Mouse (Mus musculus) Patski (cell line): ENCODE results near the gene Fgfr2. TPM values are rescaled to one million over a fixed set of nuclear protein-coding genes. Genes with fewer than 3 reads are reported as not detected.

Source experiments
- ATAC-seq: fragments of 100-300 bp; one replicate; pipeline ENCODE4 v1.8.0; 2021
- CTCF ChIA-PET: fragments of 350-600 bp; sonication (Branson Sonifier 250); formaldehyde crosslinking; loops from one replicate; lab custom pipeline; 2022; ENCODE audit warnings: inconsistent platforms; lab: Charles Lee
- POLR2A ChIA-PET: fragments of 350-600 bp; sonication (Branson Sonifier 250); formaldehyde crosslinking; loops from one replicate; lab custom pipeline; 2022; ENCODE audit warnings: antibody characterized with exemption, inconsistent platforms; lab: Charles Lee
- DNase-seq: peaks from one replicate; pipeline ENCODE4 v3.0.0-alpha.2; 2011; ENCODE audit warnings: low read depth, low spot score
- H3K27me3 ChIP-seq: fragments of 371-371 bp; one replicate; pipeline ENCODE4 v1.5.1; 2021
- CTCF ChIP-seq: fragments of 100-300 bp; IDR thresholded peaks from one replicate; pipeline ENCODE4 v1.5.1; 2021
- in situ Hi-C: fragments of 300-500 bp; cut with MboI; formaldehyde crosslinking; loops from 3 replicates; pipeline ENCODE4 v1.11.1; 2018; ENCODE audit warnings: low pct_unique_long_range_greater_than_20kb, mixed read lengths
- polyA plus RNA-seq: library from polyadenylated mRNA; unstranded; gene quantifications from one replicate; pipeline ENCODE4 v1.2.3, GENCODE M21; 2021

Gene Fgfr2
- polyA plus RNA-seq, 1 experiment from 2014 or later: 48.8 TPM

DNA sequence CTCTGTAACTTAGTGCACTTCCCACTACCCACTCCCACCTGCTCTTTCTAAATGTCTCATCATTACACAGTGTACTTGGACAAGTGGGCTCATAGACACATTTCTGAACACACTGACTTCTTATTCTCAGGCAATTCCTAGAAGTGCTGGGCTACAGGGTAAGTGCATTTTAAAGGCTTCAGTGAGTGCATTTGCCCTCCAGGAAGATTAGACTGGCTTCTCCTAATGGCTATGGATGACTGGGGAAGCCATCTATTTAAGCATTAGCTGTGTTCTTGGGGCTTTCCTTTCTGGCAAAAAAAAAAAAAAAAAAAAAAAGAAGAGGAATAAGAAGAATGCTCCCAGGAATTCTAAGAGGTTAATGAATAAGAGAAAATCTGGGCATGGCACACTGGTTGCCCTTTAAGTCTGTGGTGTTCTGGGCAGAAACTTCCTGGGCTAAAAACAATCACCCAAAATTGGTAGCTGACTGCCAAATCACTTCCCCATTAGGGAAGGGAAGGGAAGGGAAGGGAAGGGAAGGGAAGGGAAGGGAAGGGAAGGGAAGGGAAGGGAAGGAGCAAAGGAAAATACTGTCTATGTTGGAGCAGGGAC, 729.5 kb downstream of the Fgfr2 start:
- DNase-seq (peak; percentile 83), ATAC-seq (peak; percentile 91)
- TF ChIP-seq CTCF: no peak
- ChIA-PET POLR2A (interaction anchor here (0.6 kb wide), 3 partner anchors 22 to 180 kb away, joined by 3 to 4 read pairs (median 3); no protein-coding TSS in a partner anchor), CTCF (interaction anchor here (0.7 to 0.9 kb wide), 3 partner anchors 63 to 78 kb away, joined by 3 read pairs; no protein-coding TSS in a partner anchor)
- no peaks in the 10 kb centered on the region for H3K27me3 ChIP-seq
- in situ Hi-C loops: no loop called here

DNA sequence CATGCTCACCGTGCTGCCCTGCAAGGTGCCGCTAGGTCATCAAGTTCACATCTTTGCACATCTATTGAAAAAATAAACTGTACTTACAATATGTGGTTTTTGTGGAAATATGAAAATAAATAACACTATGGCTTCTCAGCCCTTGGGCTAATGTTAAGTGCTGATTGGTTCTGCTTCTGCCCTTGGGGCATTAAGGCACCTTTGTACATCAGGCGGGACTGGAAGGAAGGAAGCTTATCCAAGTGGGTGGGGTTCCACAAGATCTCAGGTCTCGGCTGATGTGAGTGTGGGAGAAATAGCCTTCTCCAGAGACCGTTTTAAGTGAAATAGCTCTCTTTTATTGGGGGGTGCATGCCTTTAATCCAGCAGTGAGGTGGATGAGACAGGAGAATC, 730.1 kb downstream of the Fgfr2 start:
- in situ Hi-C loops: no loop called here
- no peak for TF ChIP-seq CTCF
- DNase-seq (no peak), ATAC-seq (no peak)
- CTCF ChIA-PET: interaction anchor here (0.8 to 2.0 kb wide), 3 partner anchors 10 to 77 kb away, joined by 3 to 4 read pairs (median 3); no protein-coding TSS in a partner anchor
- POLR2A ChIA-PET: no interaction called here
- no peaks in the 10 kb centered on the region for H3K27me3 ChIP-seq

DNA sequence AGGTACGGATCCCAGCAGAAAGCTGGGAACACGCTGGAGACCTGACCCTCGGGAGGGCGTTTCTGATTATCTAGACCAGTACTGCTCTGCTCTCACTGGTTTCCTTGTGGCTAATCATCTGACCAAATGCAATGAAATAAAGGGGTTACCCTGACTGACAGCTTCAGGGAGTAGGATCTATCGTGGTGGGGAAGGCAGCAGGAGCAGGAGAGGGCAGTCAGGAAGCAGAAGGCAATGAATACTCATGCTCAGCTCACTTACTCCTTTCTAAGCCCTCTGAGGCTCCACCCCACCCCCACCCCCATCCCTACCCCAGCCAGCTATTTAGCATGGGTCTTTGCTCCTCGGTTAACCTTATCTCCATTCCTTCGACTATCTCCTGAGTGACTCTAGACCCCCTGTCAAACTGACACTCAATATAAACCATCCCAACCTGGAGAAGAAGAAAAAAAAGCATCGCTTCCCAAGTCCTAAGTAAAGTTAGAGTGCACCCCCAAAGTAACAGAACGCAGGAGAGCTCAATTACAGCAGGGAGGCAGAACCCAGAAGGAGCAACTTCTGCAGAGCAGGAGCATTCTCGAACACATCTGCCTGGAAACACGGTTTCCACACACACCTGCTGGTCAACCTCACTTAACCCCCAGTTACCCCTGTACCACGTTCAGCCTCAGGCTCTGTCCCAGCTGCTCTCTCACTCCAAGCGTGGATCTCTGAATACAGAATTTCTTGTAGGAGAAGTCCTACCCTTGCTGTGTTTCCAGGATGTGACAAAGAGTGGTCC, 730.7 kb downstream of the Fgfr2 start:
- TF ChIP-seq CTCF: no peak
- POLR2A ChIA-PET: no interaction called here
- CTCF ChIA-PET: interaction anchor here (0.8 to 2.0 kb wide), 2 partner anchors 9 to 61 kb away, joined by 3 to 4 read pairs; no protein-coding TSS in a partner anchor
- no peak for ATAC-seq
- DNase-seq: no peak
- no peaks in the 10 kb centered on the region for H3K27me3 ChIP-seq
- in situ Hi-C loops: no loop called here

DNA sequence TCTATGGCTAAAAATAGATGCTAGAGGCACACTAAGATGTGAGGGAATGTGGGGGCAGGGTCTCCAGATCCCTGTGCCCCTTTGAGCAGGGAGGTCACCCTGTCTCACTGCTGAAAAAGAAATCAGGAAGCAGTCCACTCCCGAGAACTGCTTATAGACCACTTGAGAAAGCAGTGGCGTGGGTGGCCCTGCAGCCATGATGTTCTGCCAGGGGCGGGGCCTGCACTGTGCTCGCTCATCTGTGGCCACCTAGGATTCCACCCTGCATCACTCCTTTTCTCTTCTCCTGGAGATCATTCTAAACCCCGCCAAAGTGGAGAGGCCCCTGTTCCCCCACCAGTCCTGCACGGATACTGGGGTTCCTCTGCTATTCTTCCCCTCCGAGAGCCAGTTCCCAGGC, 733.7 kb downstream of the Fgfr2 start:
- DNase-seq: no peak
- no peak for TF ChIP-seq CTCF
- ChIA-PET CTCF (no interaction called here), POLR2A (no interaction called here)
- H3K27me3 ChIP-seq: no peaks in the 10 kb centered on the region
- no peak for ATAC-seq
- in situ Hi-C loops: no loop called here

DNA sequence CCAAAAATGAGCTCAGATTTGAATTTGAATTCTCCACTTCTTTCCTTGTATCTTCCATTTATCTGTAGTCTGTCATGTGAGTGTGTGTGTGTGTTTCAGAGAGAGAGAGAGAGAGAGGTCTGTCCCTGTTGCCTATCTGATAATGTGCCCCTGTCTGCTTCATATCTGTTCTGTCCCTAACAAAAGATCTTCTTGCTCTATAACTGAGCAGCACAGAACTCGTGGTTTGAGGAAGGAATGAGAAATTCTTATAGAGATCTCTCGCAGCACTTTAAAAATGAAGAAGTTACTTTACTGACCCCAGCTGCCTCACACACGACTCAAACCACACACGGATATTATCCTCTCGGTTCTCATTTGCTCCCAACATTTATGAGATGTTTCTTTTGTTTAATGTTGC, 735.6 kb downstream of the Fgfr2 start:
- DNase-seq: no peak
- POLR2A ChIA-PET: interaction anchor here (0.5 to 0.6 kb wide), 2 partner anchors 14 to 71 kb away, joined by 3 read pairs; partner anchors contain the start of gene Chst15
- no peak for TF ChIP-seq CTCF
- H3K27me3 ChIP-seq: no peaks in the 10 kb centered on the region
- CTCF ChIA-PET: no interaction called here
- in situ Hi-C loops: no loop called here
- no peak for ATAC-seq

DNA sequence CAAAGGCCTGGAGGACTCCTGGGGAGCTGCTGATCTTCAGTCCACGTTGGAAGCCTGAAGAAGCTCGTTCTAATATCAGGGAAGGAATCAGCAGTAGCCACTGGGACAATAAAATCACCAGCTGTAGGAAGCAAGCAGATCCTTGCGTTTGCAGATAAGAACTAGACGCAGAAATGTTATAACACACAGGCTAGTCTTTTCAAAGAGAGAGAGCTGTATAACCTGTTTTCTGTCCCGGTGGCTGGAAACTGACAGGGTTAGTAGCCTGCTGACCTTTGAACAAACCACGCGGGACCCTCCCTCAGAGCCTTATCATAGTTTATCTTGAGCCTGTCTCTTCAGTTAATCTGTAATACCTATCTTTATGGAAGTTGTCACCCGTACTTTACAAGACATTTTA, 736.8 kb downstream of the Fgfr2 start:
- ChIA-PET POLR2A (no interaction called here), CTCF (interaction anchor here (1.2 kb wide), 1 partner anchor 10 kb away, joined by 4 read pairs; no protein-coding TSS in a partner anchor)
- no peak for ATAC-seq
- no peak for DNase-seq
- in situ Hi-C loops: no loop called here
- H3K27me3 ChIP-seq: no peaks in the 10 kb centered on the region
- TF ChIP-seq CTCF: no peak

DNA sequence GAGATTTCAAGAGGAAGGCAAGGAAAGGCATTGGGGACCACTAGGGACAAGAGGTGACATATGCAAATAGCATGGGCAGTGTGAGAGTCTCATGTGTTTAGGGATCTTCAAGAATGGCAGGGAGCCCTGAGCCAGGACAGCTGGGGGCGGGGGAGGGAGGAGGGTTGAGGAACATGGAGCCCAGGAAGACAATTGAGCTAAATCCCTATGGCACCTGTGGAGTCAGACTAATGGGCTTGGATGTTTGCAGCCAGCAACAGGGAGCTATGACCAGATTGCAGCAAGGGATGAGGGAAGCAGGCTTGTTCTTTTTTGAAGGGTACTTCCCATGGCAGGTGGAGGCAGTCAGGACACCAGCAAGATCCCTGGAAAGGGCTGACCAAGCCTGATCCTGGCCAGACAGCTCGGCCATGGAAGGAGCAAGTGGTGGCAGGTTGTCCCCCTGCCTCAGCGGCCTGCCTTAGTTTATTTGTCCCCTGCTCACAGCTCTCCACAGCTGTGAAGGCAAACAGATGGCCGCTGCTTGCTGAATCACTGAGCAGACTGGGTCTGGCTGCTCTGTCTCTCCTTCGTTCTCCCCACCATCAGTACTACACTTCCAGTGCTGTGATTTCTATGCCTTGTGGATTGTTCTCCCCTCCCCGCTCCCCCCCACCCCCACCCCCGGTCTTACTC, 737.6 kb downstream of the Fgfr2 start:
- in situ Hi-C loops: no loop called here
- no peak for TF ChIP-seq CTCF
- DNase-seq (no peak), ATAC-seq (no peak)
- POLR2A ChIA-PET: no interaction called here
- H3K27me3 ChIP-seq: no peaks in the 10 kb centered on the region
- CTCF ChIA-PET: interaction anchor here (1.2 kb wide), 1 partner anchor 9 kb away, joined by 4 read pairs; no protein-coding TSS in a partner anchor

DNA sequence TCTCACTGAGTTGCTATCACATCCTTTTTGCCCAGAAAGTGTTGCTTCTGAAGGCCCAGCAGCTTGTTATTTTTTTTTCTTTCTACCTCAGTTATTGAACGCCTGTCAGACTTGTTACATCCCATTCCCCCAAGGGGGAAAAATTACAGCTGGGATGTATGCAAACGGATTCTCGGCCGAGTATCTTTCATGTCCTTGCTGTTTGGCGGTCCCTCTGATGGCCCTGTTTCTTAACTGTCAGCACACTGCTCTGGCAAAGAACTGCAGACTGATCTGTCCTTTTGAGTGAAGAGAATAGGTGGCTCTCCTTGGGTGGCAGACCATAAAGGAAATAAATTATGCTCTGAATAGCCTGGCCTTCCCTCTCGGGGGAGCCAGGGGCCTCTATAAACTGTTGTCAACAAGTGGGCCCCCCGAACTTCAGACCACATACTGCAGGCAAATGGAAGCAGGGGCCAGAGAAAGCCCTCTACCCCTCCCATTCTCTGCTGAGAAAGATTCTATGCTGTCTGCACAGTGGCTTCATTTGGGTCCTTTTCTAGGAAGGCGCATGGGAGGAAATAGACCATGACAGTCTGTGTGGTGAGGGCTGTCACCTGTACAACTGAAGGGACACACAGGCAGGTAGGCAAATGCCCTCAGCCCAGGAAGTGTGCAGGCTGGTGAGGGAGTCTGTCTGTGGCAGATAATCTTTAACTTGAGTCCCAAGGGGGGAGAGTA, 738.3 kb downstream of the Fgfr2 start:
- no peak for ATAC-seq
- TF ChIP-seq CTCF: no peak

DNA sequence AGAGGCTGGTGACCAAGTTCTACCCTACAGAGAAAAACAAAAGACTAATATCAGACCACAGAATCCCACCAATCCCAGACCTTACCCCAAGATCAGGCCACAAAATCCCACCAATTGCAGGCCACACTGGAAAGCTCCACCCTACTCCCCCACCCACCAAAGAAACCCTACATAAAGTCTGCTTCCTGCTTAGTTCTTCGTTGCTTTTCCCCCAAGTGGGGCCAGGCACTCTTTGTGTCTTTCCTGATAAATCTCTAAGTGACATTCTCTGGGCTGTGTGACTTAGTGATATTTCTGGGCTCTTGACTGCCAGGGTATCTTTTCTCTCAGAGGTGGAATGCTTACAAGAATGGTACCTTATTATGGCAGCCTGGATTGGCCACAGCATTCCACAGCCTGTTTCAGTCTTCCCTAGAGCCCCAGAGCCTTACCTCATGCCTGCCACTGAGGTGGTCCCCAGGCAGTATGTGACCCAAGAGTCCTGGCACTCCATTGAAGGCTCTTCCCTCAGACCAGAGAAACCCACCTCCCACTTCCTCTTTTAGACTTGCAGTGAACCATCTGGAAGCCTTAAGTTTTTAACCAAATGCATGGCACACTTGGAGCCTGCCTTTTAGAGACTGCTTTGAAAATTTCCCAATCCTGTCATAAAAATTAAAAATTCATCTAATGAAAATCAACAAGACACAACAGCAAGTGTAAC, 742.4 kb downstream of the Fgfr2 start:
- no peak for ATAC-seq
- DNase-seq: no peak
- ChIA-PET CTCF (no interaction called here), POLR2A (no interaction called here)
- H3K27me3 ChIP-seq: no peaks in the 10 kb centered on the region
- no peak for TF ChIP-seq CTCF
- in situ Hi-C loops: no loop called here

More for the DNA sequence above, 738.3 kb downstream of the Fgfr2 start:
- POLR2A ChIA-PET: no interaction called here
- DNase-seq: no peak
- no peaks in the 10 kb centered on the region for H3K27me3 ChIP-seq
- CTCF ChIA-PET: no interaction called here
- in situ Hi-C loops: no loop called here
